Mouse (Mus musculus): ENCODE data around the gene Ankrd66. TPM values are rescaled to one million over a fixed set of nuclear protein-coding genes. Genes with fewer than 3 reads are reported as not detected.

Gene Ankrd66
- polyA plus RNA-seq (2014; fragmentation: Illumina TruSeq; extraction: RNeasy Lipid Tissue Mini Kit (QIAGEN cat#74804); ENCODE audit: low read depth, low replicate concordance), result not detected

GRCm38 (mm10) chr17:43543539-43543938 lies at the start of gene Ankrd66:
Gene Ankrd66 (minus strand): TSS chr17:43543639.

GRCm38 (mm10) chr17:43567992-43568888 lies 24.8 kb upstream of the Ankrd66 start, which contains the start of gene Pla2g7:
Gene Pla2g7 (plus strand): TSS chr17:43568098.

GRCm38 (mm10) chr17:43502592-43502991 lies 40.8 kb downstream of the Ankrd66 start, which contains the start of gene Mep1a:
Gene Mep1a (minus strand): TSS chr17:43502812.

Other genes with a start within 250 kb of the Ankrd66 start
- gene Adgrf5, start 183.2 kb downstream of the Ankrd66 start, polyA plus RNA-seq (2014; fragmentation: Illumina TruSeq; extraction: RNeasy Lipid Tissue Mini Kit (QIAGEN cat#74804); ENCODE audit: low read depth, low replicate concordance), result 77.8 TPM
- 980 TPM for gene Mep1a, start 40.8 kb downstream of the Ankrd66 start, polyA plus RNA-seq (2014; fragmentation: Illumina TruSeq; extraction: RNeasy Lipid Tissue Mini Kit (QIAGEN cat#74804); ENCODE audit: low read depth, low replicate concordance)
- 51.9 TPM for gene Pla2g7, start 24.5 kb upstream of the Ankrd66 start, polyA plus RNA-seq (2014; fragmentation: Illumina TruSeq; extraction: RNeasy Lipid Tissue Mini Kit (QIAGEN cat#74804); ENCODE audit: low read depth, low replicate concordance)
- gene Tdrd6, start 86.7 kb upstream of the Ankrd66 start, polyA plus RNA-seq (2014; fragmentation: Illumina TruSeq; extraction: RNeasy Lipid Tissue Mini Kit (QIAGEN cat#74804); ENCODE audit: low read depth, low replicate concordance), result 0.53 TPM
- gene Slc25a27, start 123.6 kb upstream of the Ankrd66 start, polyA plus RNA-seq (2014; fragmentation: Illumina TruSeq; extraction: RNeasy Lipid Tissue Mini Kit (QIAGEN cat#74804); ENCODE audit: low read depth, low replicate concordance), result 2.8 TPM
- 29.1 TPM for gene Cyp39a1, start 123.8 kb upstream of the Ankrd66 start, polyA plus RNA-seq (2014; fragmentation: Illumina TruSeq; extraction: RNeasy Lipid Tissue Mini Kit (QIAGEN cat#74804); ENCODE audit: low read depth, low replicate concordance)